Mouse (Mus musculus): ENCODE measurements around the gene Pygb.

Pygb gene

GRCm38 (mm10) chr2:150788768-150789550 lies 2.4 kb downstream of the Pygb start:
- no peak for DNase-seq (ENCODE audit: extremely low spot score, low spot score)

GRCm38 (mm10) chr2:150793320-150793719 lies 6.8 kb downstream of the Pygb start:
- no peak for DNase-seq (ENCODE audit: extremely low spot score, low spot score)

- no peak for DNase-seq (ENCODE audit: extremely low spot score, low spot score)
These were observed 11.5 kb downstream of the Pygb start for GRCm38 (mm10) chr2:150798084-150798483.

DNA sequence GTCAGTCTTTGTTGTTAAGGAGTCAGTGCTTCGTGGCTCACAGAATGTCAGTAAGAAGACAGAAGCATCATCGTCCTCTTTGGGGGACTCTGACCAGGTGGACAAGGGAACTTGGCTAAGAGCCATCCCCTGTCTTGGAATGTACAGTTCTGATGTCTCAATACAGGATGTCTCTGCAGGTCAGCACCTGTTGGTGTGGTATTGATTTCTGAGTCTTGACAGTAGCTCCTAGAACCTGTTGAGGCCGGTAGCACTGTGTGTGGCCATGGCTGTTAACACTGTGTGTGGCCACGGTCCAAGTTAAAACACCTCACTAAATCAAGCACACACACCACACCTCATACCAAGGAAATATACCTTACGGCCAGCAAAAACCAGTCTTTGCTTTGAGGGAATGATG lies 14.1 kb downstream of the Pygb start:
- DNase-seq (ENCODE audit: extremely low spot score, low spot score): no peak

DNA sequence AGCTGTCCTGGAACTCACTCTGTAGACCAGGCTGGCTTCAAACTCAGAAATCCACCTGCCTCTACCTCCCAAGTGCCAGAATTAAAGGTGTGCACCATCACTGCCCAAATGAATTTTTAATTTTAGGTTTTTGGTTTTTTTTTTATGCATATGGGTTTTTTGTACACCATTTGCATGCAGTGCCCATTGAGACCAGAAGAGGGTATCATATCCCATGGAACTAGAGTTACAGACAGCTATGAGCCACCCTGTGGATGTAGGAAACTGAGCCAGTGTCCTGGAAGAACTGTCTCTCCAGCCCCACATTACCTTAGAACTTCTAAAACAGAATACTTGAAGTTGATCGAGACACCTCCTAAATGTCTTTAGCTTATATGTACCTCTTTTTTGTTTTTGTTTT lies 16.5 kb downstream of the Pygb start:
- no peak for DNase-seq (ENCODE audit: extremely low spot score, low spot score)

DNA sequence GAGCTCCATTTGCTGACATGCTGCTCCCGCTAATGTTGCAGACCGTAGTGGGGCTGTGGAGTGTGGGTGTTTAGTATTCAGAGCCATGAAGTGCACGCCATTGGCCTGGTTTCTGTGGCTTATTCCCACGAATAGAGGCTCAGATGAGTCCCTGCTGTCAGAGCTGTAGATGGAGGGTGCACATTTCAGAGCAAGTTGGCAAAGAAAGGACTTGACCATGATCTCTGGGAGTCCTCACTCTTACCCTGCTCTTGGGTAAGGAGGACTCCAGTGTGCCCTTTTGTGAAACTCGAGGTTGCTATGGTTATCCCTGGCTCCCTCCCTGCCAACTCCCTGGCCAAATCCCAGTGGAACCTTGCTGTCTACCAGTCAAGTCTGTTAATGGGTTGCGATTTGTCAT lies 21.8 kb downstream of the Pygb start:
- DNase-seq (ENCODE audit: extremely low spot score, low spot score): no peak

DNA sequence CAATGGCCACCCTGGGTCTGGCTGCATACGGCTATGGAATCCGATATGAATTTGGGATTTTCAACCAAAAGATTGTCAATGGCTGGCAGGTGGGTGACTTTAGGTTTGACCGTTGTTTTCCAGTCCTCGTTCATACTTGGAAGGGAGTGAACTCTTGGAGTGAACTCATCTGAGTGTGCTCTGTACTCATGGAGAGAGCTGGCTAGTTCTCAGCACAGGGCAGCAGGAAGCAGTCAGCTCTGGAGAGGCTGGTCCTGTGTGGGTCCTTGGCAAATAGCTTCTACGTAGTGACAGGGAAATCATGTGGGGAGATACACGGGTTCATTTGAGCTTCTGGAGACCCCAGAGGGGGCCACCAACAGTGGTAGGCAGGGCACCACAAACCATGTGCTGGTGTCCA lies 22.3 kb downstream of the Pygb start:
- no peak for DNase-seq (ENCODE audit: extremely low spot score, low spot score)

GRCm38 (mm10) chr2:150810603-150811002 lies 24.1 kb downstream of the Pygb start:
- DNase-seq (ENCODE audit: extremely low spot score, low spot score): no peak

- no peak for DNase-seq (ENCODE audit: extremely low spot score, low spot score)
These were observed 26.3 kb downstream of the Pygb start for GRCm38 (mm10) chr2:150812816-150813215.

GRCm38 (mm10) chr2:150816676-150817402 lies 30.3 kb downstream of the Pygb start:
- DNase-seq (ENCODE audit: extremely low spot score, low spot score): no peak

- no peak for DNase-seq (ENCODE audit: extremely low spot score, low spot score)
These were observed 32.2 kb downstream of the Pygb start for GRCm38 (mm10) chr2:150818742-150819141.

DNA sequence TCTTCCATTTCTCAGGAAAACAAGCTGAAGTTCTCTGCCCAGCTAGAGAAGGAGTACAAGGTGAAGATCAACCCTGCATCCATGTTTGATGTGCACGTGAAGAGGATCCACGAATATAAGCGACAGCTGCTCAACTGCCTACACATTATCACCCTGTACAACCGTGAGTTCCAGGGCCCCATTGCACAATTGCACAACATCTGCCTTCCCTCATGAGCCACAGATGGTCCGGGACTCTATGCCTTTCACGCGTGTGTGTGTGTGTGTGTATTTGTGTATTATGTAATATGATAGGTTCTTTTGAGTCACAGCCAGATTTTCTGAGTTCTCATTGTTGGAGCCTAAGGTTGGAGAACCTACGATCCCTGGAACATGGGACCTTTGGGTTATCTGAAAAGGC lies 34.2 kb downstream of the Pygb start:
- no peak for DNase-seq (ENCODE audit: extremely low spot score, low spot score)

- no peak for DNase-seq (ENCODE audit: extremely low spot score, low spot score)
These were observed 36.5 kb downstream of the Pygb start for GRCm38 (mm10) chr2:150822987-150823386.

DNA sequence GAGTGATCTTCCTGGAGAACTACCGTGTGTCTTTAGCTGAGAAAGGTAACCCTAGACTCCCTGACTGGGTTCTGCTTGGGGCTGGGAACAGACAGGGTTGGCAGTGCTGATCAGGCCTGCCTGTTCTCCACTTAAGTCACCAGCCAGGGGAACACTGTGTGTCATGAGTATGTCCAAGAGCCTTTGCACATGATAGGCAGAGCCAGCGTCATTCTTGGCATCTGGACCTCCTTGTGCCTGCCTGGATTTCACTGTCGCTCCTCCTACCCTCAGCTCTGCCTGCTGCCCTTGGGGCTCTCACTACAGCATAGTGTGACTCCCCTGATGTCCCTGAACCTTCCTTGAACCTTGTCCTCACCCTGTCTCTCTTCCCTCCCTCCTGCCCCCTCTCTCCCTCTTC lies 39.9 kb downstream of the Pygb start:
- DNase-seq (ENCODE audit: extremely low spot score, low spot score): no peak

GRCm38 (mm10) chr2:150828164-150828563 lies 41.6 kb downstream of the Pygb start:
- DNase-seq (ENCODE audit: extremely low spot score, low spot score): no peak

- no peak for DNase-seq (ENCODE audit: extremely low spot score, low spot score)
These were observed 42.1 kb downstream of the Pygb start for GRCm38 (mm10) chr2:150828654-150829053.

DNA sequence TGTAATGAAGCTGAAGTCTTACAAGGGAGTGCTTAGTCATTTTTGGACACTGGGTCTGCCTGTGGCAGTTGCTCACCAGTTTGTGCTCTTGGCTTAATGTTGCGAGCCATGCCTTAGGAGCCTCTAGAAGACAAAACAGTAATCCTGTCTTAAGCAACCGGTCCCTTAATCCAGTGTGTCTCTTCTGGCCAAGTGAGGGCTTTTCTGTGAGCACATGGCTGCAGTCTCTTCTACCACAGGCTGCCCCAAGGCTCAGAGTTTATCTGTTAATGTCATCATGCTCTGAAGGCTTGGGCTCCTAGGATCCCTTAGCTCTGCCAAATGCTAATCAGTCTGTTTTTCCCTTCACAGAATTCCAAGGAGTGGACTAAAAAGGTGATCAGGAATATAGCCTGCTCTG lies 43.5 kb downstream of the Pygb start:
- DNase-seq (ENCODE audit: extremely low spot score, low spot score): no peak

- DNase-seq (ENCODE audit: extremely low spot score, low spot score): no peak
These were observed 44.4 kb downstream of the Pygb start for GRCm38 (mm10) chr2:150830911-150831441.

DNA sequence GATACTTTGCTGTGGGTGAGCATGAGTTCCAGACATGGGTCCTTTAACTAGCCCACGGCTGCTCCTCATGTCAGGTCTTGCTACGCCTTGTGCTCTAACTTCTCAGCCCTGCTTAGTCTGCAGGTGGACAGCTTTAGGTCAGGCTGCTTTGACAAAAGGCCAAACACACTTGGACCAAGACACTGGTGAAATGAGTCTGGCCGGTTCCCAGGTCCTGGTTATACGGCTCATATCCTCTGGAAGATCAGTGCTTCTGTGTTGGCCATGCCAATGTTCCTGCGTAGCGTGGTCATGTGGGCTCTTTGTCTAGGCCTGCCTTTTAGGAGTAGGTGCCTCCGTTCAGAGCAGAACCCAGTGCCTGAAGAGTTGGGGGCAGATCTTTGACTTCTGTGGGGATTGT lies 45.5 kb downstream of the Pygb start:
- DNase-seq (ENCODE audit: extremely low spot score, low spot score): no peak

- no peak for DNase-seq (ENCODE audit: extremely low spot score, low spot score)
These were observed 48.1 kb downstream of the Pygb start for GRCm38 (mm10) chr2:150834616-150835015.

DNA sequence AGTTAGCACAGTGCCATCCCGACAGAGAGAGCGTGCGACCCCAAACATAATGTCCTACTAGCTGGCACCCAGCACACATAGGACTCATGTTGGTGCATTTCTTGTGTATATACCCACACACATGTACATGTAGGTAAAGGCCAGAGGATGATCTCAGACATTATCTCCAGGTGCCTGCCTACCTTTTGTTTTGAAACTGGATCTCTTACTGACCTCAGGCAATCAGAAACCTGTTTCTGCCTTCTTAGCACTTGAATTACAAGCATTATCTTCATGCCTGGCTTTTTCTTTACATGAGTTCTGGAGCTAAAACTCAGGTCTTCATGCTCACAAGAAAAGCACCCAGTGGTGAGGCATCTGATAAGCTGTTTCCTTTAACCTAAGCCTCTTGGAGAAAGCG lies 49.4 kb downstream of the Pygb start:
- no peak for DNase-seq (ENCODE audit: extremely low spot score, low spot score)

GRCm38 (mm10) chr2:150836906-150837305 lies 50.4 kb downstream of the Pygb start:
- DNase-seq (ENCODE audit: extremely low spot score, low spot score): no peak

DNA sequence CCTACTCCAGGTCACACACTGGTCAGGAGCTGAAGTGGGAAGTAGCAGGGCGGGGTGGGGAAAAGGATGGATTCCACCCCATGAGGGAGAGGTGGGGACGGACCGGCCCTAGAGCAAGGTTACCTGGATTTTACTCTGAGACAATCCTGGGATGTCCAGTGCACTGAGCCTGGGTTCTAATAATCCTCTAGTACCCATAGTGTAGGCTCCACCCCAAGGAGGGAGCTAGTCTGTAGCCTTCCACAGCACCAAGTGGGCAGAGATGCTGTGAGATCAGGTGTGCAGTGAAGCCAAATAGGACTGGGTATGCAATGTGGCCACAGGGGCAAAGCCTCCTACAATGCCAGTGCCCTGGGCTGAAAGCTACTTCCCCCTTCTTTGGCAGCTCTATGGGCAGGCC lies 51.2 kb downstream of the Pygb start:
- no peak for DNase-seq (ENCODE audit: extremely low spot score, low spot score)
